ENCODE assay signal across 8 mouse cellular contexts in the genomic region with DNA sequence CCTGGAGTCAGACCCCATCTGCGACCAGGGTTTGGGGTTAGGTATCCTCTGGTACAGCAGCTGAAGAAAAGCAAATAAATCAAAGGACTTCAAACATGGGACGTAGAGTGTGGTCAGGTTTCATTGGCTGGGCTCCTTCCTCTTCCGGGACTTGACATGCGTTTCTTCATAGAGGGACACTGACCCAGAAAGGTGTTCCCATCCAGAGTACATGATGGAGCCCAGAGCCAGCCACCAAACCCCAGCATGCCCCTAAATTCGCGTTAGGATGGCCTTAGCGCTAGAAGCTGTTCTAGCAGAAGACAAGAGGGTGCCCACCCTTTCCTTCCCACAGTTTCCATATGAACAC. TPM values are rescaled to one million over a fixed set of nuclear protein-coding genes. Genes with fewer than 3 reads are reported as not detected.
DNase-seq lines count a peak whose midpoint lies in the region; ATAC-seq and TF ChIP-seq lines count a peak whose summit lies in the region.

No protein-coding gene starts in this region.

- H3K4me1 ChIP-seq in lung, embryonic 14.5 days (ENCODE audit: insufficient read depth), result no peaks in the 10 kb centered on the region
- H3K4me1 ChIP-seq in limb, embryonic 12.5 days (replicated peaks), result peaks cover 12% of the 10 kb centered on the region
- H3K4me1 ChIP-seq in neural tube, embryonic 14.5 days (ENCODE audit: control insufficient read depth, insufficient read depth, low read length), result peaks cover 4% of the 10 kb centered on the region; the same call in 1 of the 2 replicates

- no peak for DNase-seq in lung, embryonic 14.5 days
- no peak for DNase-seq in lung, postnatal 25 days (ENCODE audit: low spot score)
- DNase-seq in frontal cortex, postnatal 36 days (ENCODE audit: low spot score in 2 of 2), result no peak
- no peak for DNase-seq in gastrocnemius, adult 18-20 months (ENCODE audit: low spot score)
- DNase-seq in thymus, postnatal 0 days (ENCODE audit: low spot score), result no peak

- H3K4me3 ChIP-seq in lung, embryonic 14.5 days (ENCODE audit: low read depth, low read length), result peak overlapping the region; percentile 74
- H3K4me3 ChIP-seq in limb, embryonic 12.5 days (replicated peaks), result peak overlapping the region; percentile 68
- peak overlapping the region; percentile 48 for H3K4me3 ChIP-seq in neural tube, embryonic 14.5 days (ENCODE audit: low read depth, low read length)

- 18% methylated on average over 7 of the region's 7 CpGs for WGBS in lung, embryonic 14.5 days
- 21% methylated on average over 7 of the region's 7 CpGs for WGBS in limb, embryonic 12.5 days
- WGBS in neural tube, embryonic 14.5 days, result 32% methylated on average over 7 of the region's 7 CpGs

- no peak for TF ChIP-seq CTCF in lung, embryonic 14.5 days (IDR thresholded peaks at IDR 0.05; ENCODE audit: low read depth)

- H3K27ac ChIP-seq in lung, embryonic 14.5 days (ENCODE audit: low read depth), result no peak overlapping the region
- no peak overlapping the region for H3K27ac ChIP-seq in limb, embryonic 12.5 days
- H3K27ac ChIP-seq in neural tube, embryonic 14.5 days (ENCODE audit: low read depth, low read length), result no peak overlapping the region

- H3K4me2 ChIP-seq in lung, embryonic 14.5 days, result peak overlapping the region; percentile 97
- peak overlapping the region; percentile 92 for H3K4me2 ChIP-seq in limb, embryonic 12.5 days
- peak overlapping the region; percentile 64 for H3K4me2 ChIP-seq in neural tube, embryonic 14.5 days (ENCODE audit: low read depth, low read length)

- H3K36me3 ChIP-seq in lung, embryonic 14.5 days (ENCODE audit: insufficient read depth), result no peaks in the 10 kb centered on the region
- H3K36me3 ChIP-seq in limb, embryonic 12.5 days, result no peaks in the 10 kb centered on the region
- H3K36me3 ChIP-seq in neural tube, embryonic 14.5 days (ENCODE audit: control insufficient read depth, insufficient read depth, low read length), result no peaks in the 10 kb centered on the region

- H3K9ac ChIP-seq in lung, embryonic 14.5 days, result no peak overlapping the region
- H3K9ac ChIP-seq in limb, embryonic 12.5 days (replicated peaks), result peak overlapping the region; percentile 18; the same call in 1 of the 2 replicates
- H3K9ac ChIP-seq in neural tube, embryonic 14.5 days (replicated peaks; ENCODE audit: low read depth, low read length), result no peak overlapping the region

- no peaks in the 10 kb centered on the region for H3K27me3 ChIP-seq in lung, embryonic 14.5 days (ENCODE audit: insufficient read depth, low read length)
- peaks cover 18% of the 10 kb centered on the region for H3K27me3 ChIP-seq in limb, embryonic 12.5 days
- no peaks in the 10 kb centered on the region for H3K27me3 ChIP-seq in neural tube, embryonic 14.5 days (ENCODE audit: control insufficient read depth, insufficient read depth, low read length)

- H3K9me3 ChIP-seq in lung, embryonic 14.5 days (ENCODE audit: low read depth, low read length), result no peaks in the 10 kb centered on the region
- H3K9me3 ChIP-seq in limb, embryonic 12.5 days, result no peaks in the 10 kb centered on the region
- H3K9me3 ChIP-seq in neural tube, embryonic 14.5 days (ENCODE audit: control insufficient read depth, low read length), result no peaks in the 10 kb centered on the region

- no peak for ATAC-seq in lung, embryonic 14.5 days (ENCODE audit: insufficient read depth)
- ATAC-seq in erythroid progenitor cell, adult 5-6 weeks (replicated peaks; ENCODE audit: low FRiP score, poor library complexity, severe bottlenecking), result peak; percentile 26
- ATAC-seq in limb, embryonic 12.5 days (ENCODE audit: insufficient number of reproducible peaks, insufficient read depth, low FRiP score, low TSS enrichment, low read depth), result no peak; the same call in 1 of the 2 replicates
- ATAC-seq in neural tube, embryonic 14.5 days (ENCODE audit: low read depth), result no peak

RNA-seq across cellular contexts. Expression of gene Tnip2, which starts 0.4 kb away (rescaled TPM):
- 16.2 and 16.5 TPM in 2 replicates for polyA plus RNA-seq in lung, embryonic 14.5 days (2014; fragmentation: Nextera tagmentation; extraction: Ambion mirVana)
- total RNA-seq in erythroid progenitor cell, adult 5-6 weeks (2015; ENCODE audit: low replicate concordance), result 3.2 TPM in 1 of 2 replicates, not detected in the other
- 0.23 and 7.4 TPM in 2 replicates for total RNA-seq in erythroid progenitor cell, adult 5-6 weeks (2017; ENCODE audit: low replicate concordance)
- 9.6 and 10.8 TPM in 2 replicates for polyA plus RNA-seq in limb, embryonic 12.5 days (2016; fragmentation: Nextera tagmentation; extraction: Ambion mirVana)
- polyA plus RNA-seq in neural tube, embryonic 14.5 days (2014; fragmentation: Nextera tagmentation; extraction: Ambion mirVana), result 11.4 TPM in 2 replicates
- total RNA-seq in gastrocnemius, adult 18-20 months (2021), result 1 to 10 TPM; 1.8 to 3.8 TPM
- 11.8 and 17.9 TPM in 2 replicates for polyA plus RNA-seq in thymus, postnatal 0 days (2015; fragmentation: Nextera tagmentation; extraction: Ambion mirVana)

RNA-seq across cellular contexts. Expression of gene Sh3bp2, which starts 11.4 kb away (rescaled TPM):
- polyA plus RNA-seq in lung, embryonic 14.5 days (2014; fragmentation: Nextera tagmentation; extraction: Ambion mirVana), result 7.6 and 15.0 TPM in 2 replicates
- 1.7 and 4.3 TPM in 2 replicates for total RNA-seq in erythroid progenitor cell, adult 5-6 weeks (2015; ENCODE audit: low replicate concordance)
- 3.9 and 6.0 TPM in 2 replicates for total RNA-seq in erythroid progenitor cell, adult 5-6 weeks (2017; ENCODE audit: low replicate concordance)
- 9.7 and 12.0 TPM in 2 replicates for polyA plus RNA-seq in limb, embryonic 12.5 days (2016; fragmentation: Nextera tagmentation; extraction: Ambion mirVana)
- polyA plus RNA-seq in neural tube, embryonic 14.5 days (2014; fragmentation: Nextera tagmentation; extraction: Ambion mirVana), result 20.6 and 29.8 TPM in 2 replicates
- total RNA-seq in gastrocnemius, adult 18-20 months (2021), result 1 to 10 TPM in 1 of 2 experiments, under 1 TPM in 1; 0.59 to 1.4 TPM
- 10.5 and 16.2 TPM in 2 replicates for polyA plus RNA-seq in thymus, postnatal 0 days (2015; fragmentation: Nextera tagmentation; extraction: Ambion mirVana)

RNA-seq across cellular contexts. Expression of gene Add1, which starts 59.3 kb away (rescaled TPM):
- polyA plus RNA-seq in lung, embryonic 14.5 days (2014; fragmentation: Nextera tagmentation; extraction: Ambion mirVana), result 213 and 222 TPM in 2 replicates
- 547 and 570 TPM in 2 replicates for total RNA-seq in erythroid progenitor cell, adult 5-6 weeks (2015; ENCODE audit: low replicate concordance)
- total RNA-seq in erythroid progenitor cell, adult 5-6 weeks (2017; ENCODE audit: low replicate concordance), result 969 and 1,003 TPM in 2 replicates
- 173 and 189 TPM in 2 replicates for polyA plus RNA-seq in limb, embryonic 12.5 days (2016; fragmentation: Nextera tagmentation; extraction: Ambion mirVana)
- 213 and 243 TPM in 2 replicates for polyA plus RNA-seq in neural tube, embryonic 14.5 days (2014; fragmentation: Nextera tagmentation; extraction: Ambion mirVana)
- total RNA-seq in gastrocnemius, adult 18-20 months (2021), result 10 to 100 TPM; 71.6 to 73.0 TPM
- polyA plus RNA-seq in thymus, postnatal 0 days (2015; fragmentation: Nextera tagmentation; extraction: Ambion mirVana), result 117 TPM in 2 replicates
